Mouse (Mus musculus): Measurements from ENCODE around the gene Prr14l. TPM values are rescaled to one million over a fixed set of nuclear protein-coding genes. Genes with fewer than 3 reads are reported as not detected.
"Not testable (repeated sequence)": the region's sequence is repeated elsewhere in the genome, so short reads cannot be mapped to it uniquely, and the experiment has no call there.

The Prr14l gene
- polyA plus RNA-seq, 1 experiment from 2014 or later = 18.9 TPM

DNA sequence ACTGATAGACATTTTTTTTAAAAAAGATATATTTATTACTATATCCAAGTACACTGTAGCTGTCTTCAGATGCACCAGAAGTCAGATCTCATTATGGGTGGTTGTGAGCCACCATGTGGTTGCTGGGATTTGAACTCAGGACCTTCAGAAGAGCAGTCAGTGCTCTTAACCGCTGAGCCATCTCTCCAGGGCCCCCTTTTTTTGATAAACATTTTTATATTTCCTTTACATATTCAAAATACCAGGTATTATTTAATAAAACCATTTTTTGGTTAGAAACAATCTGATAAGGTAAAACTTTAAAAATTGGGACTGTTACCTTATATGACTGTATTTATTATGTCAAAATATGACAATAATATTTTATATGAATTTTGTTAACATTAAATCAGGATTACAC is 7.0 kb upstream of the Prr14l start:
- Histone ChIP-seq H3K4me1 (ENCODE audit: insufficient read depth) (no peaks in the 10 kb centered on the region), H3K36me3 (ENCODE audit: insufficient read depth) (peaks cover 3% of the 10 kb centered on the region; the same call in 1 of the 2 replicates), H3K4me2 (no peak overlapping the region), H3K4me3 (ENCODE audit: low read depth, low read length) (no peak overlapping the region), H3K9ac (no peak overlapping the region), H3K9me3 (ENCODE audit: low read depth, low read length) (no peaks in the 10 kb centered on the region), H3K27me3 (ENCODE audit: insufficient read depth, low read length) (no peaks in the 10 kb centered on the region), H3K27ac (ENCODE audit: low read depth) (no peak overlapping the region)
- ATAC-seq (ENCODE audit: insufficient read depth) = no peak
- 88% methylated on average over 1 of the region's 1 CpGs for WGBS
- no peak for TF ChIP-seq CTCF (IDR thresholded peaks at IDR 0.05; ENCODE audit: low read depth)
- no peak for DNase-seq

- H3K36me3 ChIP-seq (ENCODE audit: insufficient read depth) = no peaks in the 10 kb centered on the region
- no peak; the same call in 1 of the 2 replicates for ATAC-seq (ENCODE audit: insufficient read depth)
- H3K27me3 ChIP-seq (ENCODE audit: insufficient read depth, low read length) = no peaks in the 10 kb centered on the region
- H3K4me1 ChIP-seq (ENCODE audit: insufficient read depth) = no peaks in the 10 kb centered on the region
- H3K4me3 ChIP-seq (ENCODE audit: low read depth, low read length) = peak overlapping the region; percentile 41
- peak overlapping the region; percentile 41 for H3K9ac ChIP-seq
- peak; percentile 81 for DNase-seq
- WGBS = 3% methylated on average over 6 of the region's 6 CpGs
- TF ChIP-seq CTCF (IDR thresholded peaks at IDR 0.05; ENCODE audit: low read depth) = peak; percentile 11; the same call in 1 of the 2 replicates
- H3K9me3 ChIP-seq (ENCODE audit: low read depth, low read length) = no peaks in the 10 kb centered on the region
- H3K4me2 ChIP-seq = peak overlapping the region; percentile 66
- peak overlapping the region; percentile 37; the same call in 1 of the 2 replicates for H3K27ac ChIP-seq (ENCODE audit: low read depth)
Measured at GRCm38 (mm10) chr5:32857781-32858220, 3.7 kb upstream of the Prr14l start.

DNA sequence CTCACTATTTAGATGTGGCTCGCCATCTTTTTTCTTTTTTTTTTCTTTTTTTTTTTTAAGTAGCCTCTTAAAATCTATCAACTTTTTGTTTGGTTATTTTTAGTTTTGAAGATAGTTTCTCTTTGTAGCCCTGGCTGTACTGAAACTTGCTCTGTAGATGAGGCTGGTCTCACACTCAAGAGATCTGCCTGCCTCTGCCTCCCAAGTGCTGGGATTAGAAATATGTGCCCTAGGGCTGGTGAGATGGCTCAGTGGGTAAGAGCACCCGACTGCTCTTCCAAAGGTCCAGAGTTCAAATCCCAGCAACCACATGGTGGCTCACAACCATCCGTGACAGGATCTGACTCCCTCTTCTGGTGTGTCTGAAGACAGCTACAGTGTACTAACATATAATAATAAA is 1.2 kb upstream of the Prr14l start:
- 89% methylated on average over 2 of the region's 3 CpGs for WGBS
- not testable (repeated sequence) for DNase-seq; H3K9ac ChIP-seq; H3K36me3 ChIP-seq (ENCODE audit: insufficient read depth); ATAC-seq (ENCODE audit: insufficient read depth); H3K27ac ChIP-seq (ENCODE audit: low read depth); H3K4me2 ChIP-seq; H3K4me3 ChIP-seq (ENCODE audit: low read depth, low read length); H3K27me3 ChIP-seq (ENCODE audit: insufficient read depth, low read length); H3K9me3 ChIP-seq (ENCODE audit: low read depth, low read length); H3K4me1 ChIP-seq (ENCODE audit: insufficient read depth)

- TF ChIP-seq CTCF (IDR thresholded peaks at IDR 0.05; ENCODE audit: low read depth) = no peak
- 83% methylated on average over 4 of the region's 4 CpGs for WGBS
- ATAC-seq (ENCODE audit: insufficient read depth) (no peak), DNase-seq (no peak)
- Histone ChIP-seq H3K9ac (no peak overlapping the region), H3K36me3 (ENCODE audit: insufficient read depth) (peaks cover 10% of the 10 kb centered on the region; the same call in 1 of the 2 replicates), H3K4me2 (no peak overlapping the region), H3K4me3 (ENCODE audit: low read depth, low read length) (no peak overlapping the region), H3K4me1 (ENCODE audit: insufficient read depth) (peaks cover 9% of the 10 kb centered on the region; the same call in 1 of the 2 replicates), H3K27ac (ENCODE audit: low read depth) (no peak overlapping the region), H3K27me3 (ENCODE audit: insufficient read depth, low read length) (no peaks in the 10 kb centered on the region), H3K9me3 (ENCODE audit: low read depth, low read length) (no peaks in the 10 kb centered on the region)
Measured at GRCm38 (mm10) chr5:32854818-32855217, 762 bp upstream of the Prr14l start.

- H3K27ac ChIP-seq (ENCODE audit: low read depth) = no peak overlapping the region
- peak overlapping the region; percentile 85 for H3K4me2 ChIP-seq
- H3K9me3 ChIP-seq (ENCODE audit: low read depth, low read length) = no peaks in the 10 kb centered on the region
- TF ChIP-seq CTCF (IDR thresholded peaks at IDR 0.05; ENCODE audit: low read depth) = no peak
- 27% methylated on average over 6 of the region's 6 CpGs for WGBS
- H3K27me3 ChIP-seq (ENCODE audit: insufficient read depth, low read length) = no peaks in the 10 kb centered on the region
- DNase-seq (peak; percentile 14), ATAC-seq (ENCODE audit: insufficient read depth) (no peak)
- peak overlapping the region; percentile 95 for H3K4me3 ChIP-seq (ENCODE audit: low read depth, low read length)
- peaks cover 18% of the 10 kb centered on the region for H3K36me3 ChIP-seq (ENCODE audit: insufficient read depth)
- peak overlapping the region; percentile 44 for H3K9ac ChIP-seq
- peaks cover 9% of the 10 kb centered on the region; the same call in 1 of the 2 replicates for H3K4me1 ChIP-seq (ENCODE audit: insufficient read depth)
Measured at GRCm38 (mm10) chr5:32852026-32852425, 2.0 kb downstream of the Prr14l start.

DNA sequence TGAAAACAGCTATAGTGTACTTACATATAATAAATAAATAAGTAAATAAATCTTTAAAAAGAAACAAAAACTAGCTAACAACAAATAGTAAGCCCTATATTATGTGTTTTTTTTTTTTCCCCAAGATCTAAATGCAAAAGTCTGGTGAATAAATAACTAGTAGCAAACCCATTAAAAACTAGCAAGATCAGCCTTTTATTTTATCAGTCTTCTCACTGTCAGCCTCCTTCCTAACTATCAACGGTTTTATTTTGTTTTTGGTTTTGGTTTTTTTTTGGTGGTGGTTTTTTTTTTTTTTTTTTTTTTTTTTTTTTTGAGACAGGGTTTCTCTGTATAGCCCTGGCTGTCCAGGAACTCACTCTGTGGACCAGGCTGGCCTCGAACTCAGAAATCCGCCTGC is 4.5 kb downstream of the Prr14l start:
- not testable (repeated sequence) for H3K9ac ChIP-seq; H3K4me2 ChIP-seq; DNase-seq; H3K4me1 ChIP-seq (ENCODE audit: insufficient read depth); H3K4me3 ChIP-seq (ENCODE audit: low read depth, low read length); H3K27me3 ChIP-seq (ENCODE audit: insufficient read depth, low read length); ATAC-seq (ENCODE audit: insufficient read depth); H3K27ac ChIP-seq (ENCODE audit: low read depth); H3K9me3 ChIP-seq (ENCODE audit: low read depth, low read length)
- H3K36me3 ChIP-seq (ENCODE audit: insufficient read depth) = peaks cover 30% of the 10 kb centered on the region
- WGBS = 87% methylated on average over 3 of the region's 3 CpGs

- Histone ChIP-seq H3K9me3 (ENCODE audit: low read depth, low read length) (no peaks in the 10 kb centered on the region), H3K27ac (ENCODE audit: low read depth) (no peak overlapping the region), H3K9ac (no peak overlapping the region), H3K4me2 (no peak overlapping the region), H3K36me3 (ENCODE audit: insufficient read depth) (peaks cover 34% of the 10 kb centered on the region), H3K27me3 (ENCODE audit: insufficient read depth, low read length) (no peaks in the 10 kb centered on the region), H3K4me1 (ENCODE audit: insufficient read depth) (peaks cover 9% of the 10 kb centered on the region; the same call in 1 of the 2 replicates), H3K4me3 (ENCODE audit: low read depth, low read length) (no peak overlapping the region)
- no peak for ATAC-seq (ENCODE audit: insufficient read depth)
- DNase-seq = no peak
- TF ChIP-seq CTCF (IDR thresholded peaks at IDR 0.05; ENCODE audit: low read depth) = no peak
- 94% methylated on average over 3 of the region's 3 CpGs for WGBS
Measured at GRCm38 (mm10) chr5:32849178-32849577, 4.9 kb downstream of the Prr14l start.

- Histone ChIP-seq H3K4me1 (ENCODE audit: insufficient read depth) (no peaks in the 10 kb centered on the region), H3K27ac (ENCODE audit: low read depth) (no peak overlapping the region), H3K9ac (no peak overlapping the region), H3K4me2 (no peak overlapping the region), H3K27me3 (ENCODE audit: insufficient read depth, low read length) (no peaks in the 10 kb centered on the region), H3K4me3 (ENCODE audit: low read depth, low read length) (no peak overlapping the region), H3K36me3 (ENCODE audit: insufficient read depth) (peaks cover 87% of the 10 kb centered on the region), H3K9me3 (ENCODE audit: low read depth, low read length) (no peaks in the 10 kb centered on the region)
- no peak for ATAC-seq (ENCODE audit: insufficient read depth)
- 91% methylated on average over 2 of the region's 2 CpGs for WGBS
- TF ChIP-seq CTCF (IDR thresholded peaks at IDR 0.05; ENCODE audit: low read depth) = peak; percentile 34
- DNase-seq = no peak
Measured at GRCm38 (mm10) chr5:32840029-32840428, 14.0 kb downstream of the Prr14l start.

Measured in lung, embryonic 14.5 days (tissue).